Mouse (Mus musculus): ENCODE data around the gene Dis3l2.

- TF ChIP-seq CTCF (IDR thresholded peaks at IDR 0.05; ENCODE audit: low read depth), result no peak
- no peak for TF ChIP-seq EP300 (IDR thresholded peaks at IDR 0.05; ENCODE audit: low read depth)
Measured at GRCm38 (mm10) chr1:86703300-86703964, at the start of gene Dis3l2.
